Mouse (Mus musculus): ENCODE measurements around the gene Sult6b1.

- TF ChIP-seq CTCF (IDR thresholded peaks at IDR 0.05; ENCODE audit: borderline replicate concordance, insufficient read depth, low read length) (no peak), POLR2A (IDR thresholded peaks at IDR 0.05; ENCODE audit: low read depth, low read length) (no peak)
These were observed 11.8 kb downstream of the Sult6b1 start for GRCm38 (mm10) chr17:78894991-78895390.
